Mouse (Mus musculus): ENCODE results near the gene Gm27027. TPM values are rescaled to one million over a fixed set of nuclear protein-coding genes. Genes with fewer than 3 reads are reported as not detected.

Gene Gm27027
- total RNA-seq, 2 experiments from 2014 or later, result not detected

DNA sequence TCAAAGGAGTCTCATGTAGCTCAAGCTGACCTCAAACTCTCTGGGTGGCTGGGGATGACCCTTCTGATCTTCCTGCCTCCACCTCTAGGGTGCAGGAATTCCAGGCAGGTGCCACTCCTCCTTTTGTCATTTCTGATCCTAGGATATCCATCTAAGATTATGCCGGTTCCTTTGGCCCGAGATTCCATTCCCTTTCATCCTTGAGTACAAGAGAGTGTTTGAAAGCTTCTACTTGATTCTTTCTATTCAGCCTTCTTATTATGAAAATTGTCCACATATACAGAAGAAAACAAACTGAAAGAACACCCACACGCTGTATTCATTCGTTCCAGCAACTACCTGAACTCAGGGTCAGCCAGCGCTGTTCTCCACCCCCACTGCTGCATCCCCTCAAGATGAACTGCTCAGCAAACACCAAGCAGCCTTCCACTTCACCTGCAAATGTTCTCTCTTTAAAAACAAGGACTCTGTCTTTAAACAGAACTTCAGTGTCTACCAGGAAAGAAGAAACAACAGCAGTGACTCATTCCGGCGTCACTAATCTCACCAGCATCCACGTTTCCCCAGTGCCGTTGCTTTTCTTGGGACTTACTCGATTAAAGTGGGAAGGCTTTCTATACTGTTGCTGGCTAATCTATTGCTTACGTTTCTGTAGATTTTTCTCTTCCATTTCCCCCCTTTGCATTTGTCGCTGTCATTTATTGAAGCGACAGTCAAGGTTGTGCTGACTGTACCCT, 68.3 kb downstream of the Gm27027 start:
- no peak for DNase-seq

DNA sequence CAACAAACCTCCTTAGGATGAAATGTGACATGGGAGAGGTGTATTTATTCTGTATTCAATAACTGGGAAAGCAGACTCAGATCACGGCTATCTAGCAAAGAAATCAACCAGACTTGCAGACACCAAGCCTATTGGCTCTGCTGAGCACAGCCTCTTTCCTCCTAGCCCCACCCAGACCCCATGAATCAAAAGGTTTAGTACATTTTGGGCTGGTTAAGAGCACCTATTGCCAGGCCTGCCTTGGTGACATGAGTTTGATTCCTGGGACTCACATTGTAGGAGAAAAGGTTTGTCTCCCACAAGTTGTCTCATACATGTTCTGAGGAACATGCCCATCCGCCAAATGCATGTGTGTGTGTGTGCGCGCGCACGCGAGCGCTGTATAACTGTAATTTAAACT, 70.0 kb downstream of the Gm27027 start:
- DNase-seq, result no peak

DNA sequence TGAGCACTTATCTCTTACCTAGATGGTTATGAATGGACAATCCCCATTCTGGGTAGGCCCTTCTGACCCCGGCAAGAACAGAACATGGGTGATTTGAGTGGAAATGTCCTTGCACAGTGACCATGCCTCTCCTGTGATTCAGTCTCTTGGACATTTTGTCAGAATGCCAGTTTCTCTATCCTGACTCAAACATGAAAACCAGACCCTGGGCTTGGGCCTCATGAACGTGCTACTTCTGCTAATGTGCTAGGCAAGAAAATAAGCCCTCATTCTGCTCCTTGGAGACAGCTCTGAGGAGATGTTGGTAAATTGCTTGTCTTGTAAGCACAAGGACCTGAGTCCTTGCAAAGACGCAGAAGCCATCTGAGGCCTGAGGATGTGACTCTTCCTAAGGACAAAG, 77.1 kb downstream of the Gm27027 start:
- DNase-seq, result no peak

DNA sequence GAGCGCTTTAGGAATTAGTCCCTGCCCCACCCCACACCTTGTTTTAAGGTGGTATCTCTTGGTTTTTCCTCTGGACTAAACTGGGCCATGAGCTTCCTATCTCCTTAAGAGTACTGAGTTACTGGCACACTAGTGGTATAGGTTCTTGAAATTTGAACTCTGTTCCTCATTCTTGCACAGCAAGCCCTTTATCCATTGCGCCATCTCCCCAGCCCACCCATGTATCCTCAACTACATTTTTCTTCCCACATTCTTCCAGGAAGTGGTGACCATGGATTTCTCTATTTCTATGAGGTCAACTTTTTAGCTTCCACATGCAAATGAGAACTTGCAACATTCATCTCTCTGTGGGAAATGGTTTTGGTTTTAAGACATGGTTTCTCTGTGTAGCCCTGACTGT, 82.6 kb downstream of the Gm27027 start:
- no peak for DNase-seq

DNA sequence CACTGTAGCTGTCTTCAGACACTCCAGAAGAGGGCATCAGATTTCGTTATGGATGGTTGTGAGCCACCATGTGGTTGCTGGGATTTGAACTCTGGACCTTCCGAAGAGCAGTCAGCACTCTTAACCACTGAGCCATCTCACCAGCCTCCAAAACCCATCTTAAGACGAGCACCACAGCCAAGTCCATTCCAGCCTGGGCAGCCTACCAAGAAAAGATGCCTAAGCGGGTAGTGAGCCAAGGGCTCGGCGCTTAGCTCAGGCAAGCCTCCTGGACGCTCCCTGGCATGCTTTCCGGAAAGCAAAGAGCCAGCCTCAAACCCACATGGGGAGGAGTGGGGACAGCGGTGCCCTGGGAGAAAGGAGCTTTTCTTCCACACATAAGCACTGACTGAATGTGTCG, 84.2 kb downstream of the Gm27027 start:
- peak; percentile 41 to 46 for DNase-seq

DNA sequence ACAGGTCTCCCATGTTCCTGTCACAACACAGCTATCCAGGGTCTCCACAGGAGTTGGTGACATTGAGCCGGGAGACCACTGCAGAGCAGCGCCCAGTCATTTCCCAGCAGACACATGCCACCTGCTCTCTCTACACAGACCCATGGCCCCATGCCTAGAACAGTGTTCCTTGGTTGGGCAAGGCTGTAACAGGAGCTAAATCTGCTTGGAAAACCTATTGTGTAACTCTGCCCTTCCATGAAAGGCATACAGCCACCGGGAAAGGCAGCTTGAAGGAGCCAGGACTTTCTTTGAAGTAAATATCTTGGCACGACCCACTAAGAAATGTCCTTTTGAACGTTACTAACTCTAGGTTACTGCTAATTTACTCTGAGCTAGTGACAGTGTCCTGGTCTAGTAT, 86.4 kb downstream of the Gm27027 start:
- DNase-seq, result no peak

DNA sequence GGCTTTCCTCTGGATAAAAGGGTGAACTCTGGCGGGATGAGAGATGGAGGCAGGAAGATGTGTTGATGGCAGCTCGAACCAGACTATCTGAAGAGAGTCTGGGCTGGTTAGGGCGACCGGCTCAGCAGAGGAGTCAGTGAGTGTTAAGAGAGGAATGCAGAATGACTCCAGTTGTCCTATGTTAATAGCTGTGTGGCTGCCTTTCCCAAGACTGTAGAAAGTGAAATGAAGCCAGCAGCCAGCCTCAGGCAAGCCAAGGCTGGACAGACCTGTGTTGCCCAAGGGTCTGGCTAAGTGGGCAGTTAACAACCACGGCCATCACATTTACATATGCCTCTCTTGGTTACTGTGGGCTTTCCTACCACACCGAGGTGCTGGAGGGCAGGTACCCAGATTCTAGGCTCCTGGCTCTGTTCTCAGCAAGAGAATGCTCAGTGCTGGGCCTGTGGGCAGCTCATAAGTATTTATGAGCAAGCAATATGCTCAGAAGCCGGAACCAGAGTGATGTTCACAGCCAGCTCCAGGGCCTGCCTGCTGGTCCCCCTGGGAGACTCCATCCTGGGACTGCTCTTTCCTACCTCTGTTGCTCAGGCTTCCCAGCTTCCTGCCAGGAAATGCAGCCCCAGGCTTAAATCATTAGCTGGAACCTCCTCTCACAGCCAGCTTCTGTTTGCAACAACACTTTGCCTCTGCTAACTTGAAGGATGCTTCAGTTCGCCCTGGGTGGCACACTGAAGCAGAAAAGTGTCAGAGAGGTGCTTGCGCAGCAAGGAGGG, 88.4 kb downstream of the Gm27027 start:
- DNase-seq, result no peak

Other genes with a start within 250 kb of the Gm27027 start
- 10 to 100 TPM; 49.6 to 55.9 TPM for gene Ext2, start 173.8 kb downstream of the Gm27027 start, total RNA-seq (2021)
- 1 to 10 TPM; 3.5 to 4.2 TPM for gene Accs, start 146.4 kb downstream of the Gm27027 start, total RNA-seq (2021)
- 1 to 10 TPM in 1 of 2 experiments, under 1 TPM in 1; 0.42 to 1.1 TPM for gene Accsl, start 127.2 kb downstream of the Gm27027 start, total RNA-seq (2021)
- gene Gm13889, start 39.2 kb downstream of the Gm27027 start, total RNA-seq (2021), result 10 to 100 TPM; 52.1 to 59.2 TPM
- 10 to 100 TPM; 21.5 to 29.7 TPM for gene Alkbh3, start 14.5 kb upstream of the Gm27027 start, total RNA-seq (2021)
- gene Hsd17b12, start 161.6 kb upstream of the Gm27027 start, total RNA-seq (2021), result 10 to 100 TPM; 70.5 to 71.0 TPM

Data from layer of hippocampus, postnatal 36 days (tissue).